Mouse (Mus musculus) heart, adult 8-10 months (tissue): Measurements from ENCODE around the gene Ube2a. TPM values are rescaled to one million over a fixed set of nuclear protein-coding genes. Genes with fewer than 3 reads are reported as not detected.
"Not testable (repeated sequence)": the region's sequence is repeated elsewhere in the genome, so short reads cannot be mapped to it uniquely, and the experiment has no call there.

Source experiments
- DNase-seq: peaks from one replicate; pipeline ENCODE4 v3.0.0; 2022; ENCODE audit warnings: low spot score
- total RNA-seq, 4 experiments: library from RNA; stranded (reverse); gene quantifications; 2 replicates each; pipeline ENCODE4 v1.2.4; 2022

Ube2a gene
- total RNA-seq: 10 to 100 TPM; 61.7 to 72.1 (median 66.5) TPM

- no peak for DNase-seq
Measured at GRCm38 (mm10) chrX:36873765-36874164, at the start of gene Ube2a, which contains the start of gene C330007P06Rik. Gene Ube2a, plus strand, starts transcription at chrX:36873900. Gene C330007P06Rik, minus strand, starts transcription at chrX:36874111.

- DNase-seq: no peak
Measured at GRCm38 (mm10) chrX:36823932-36824711, 49.6 kb upstream of the Ube2a start.

GRCm38 (mm10) chrX:36825032-36825431 is 48.7 kb upstream of the Ube2a start:
- DNase-seq: no peak

GRCm38 (mm10) chrX:36826873-36827272 is 46.8 kb upstream of the Ube2a start:
- no peak for DNase-seq

- peak; percentile 29 for DNase-seq
Measured at GRCm38 (mm10) chrX:36830271-36830670, 43.4 kb upstream of the Ube2a start.

- peak; percentile 19 for DNase-seq
Measured at GRCm38 (mm10) chrX:36831632-36832031, 42.1 kb upstream of the Ube2a start.

GRCm38 (mm10) chrX:36833397-36834084 is 40.2 kb upstream of the Ube2a start:
- peak; percentile 51 for DNase-seq

GRCm38 (mm10) chrX:36837069-36837676 is 36.5 kb upstream of the Ube2a start:
- no peak for DNase-seq

GRCm38 (mm10) chrX:36839391-36839790 is 34.3 kb upstream of the Ube2a start:
- DNase-seq: peak; percentile 17

GRCm38 (mm10) chrX:36841698-36842097 is 32.0 kb upstream of the Ube2a start:
- no peak for DNase-seq

GRCm38 (mm10) chrX:36843346-36843990 is 30.2 kb upstream of the Ube2a start:
- DNase-seq: no peak

GRCm38 (mm10) chrX:36847152-36847551 is 26.5 kb upstream of the Ube2a start:
- no peak for DNase-seq

GRCm38 (mm10) chrX:36852631-36853030 is 21.1 kb upstream of the Ube2a start:
- DNase-seq: no peak

- peak; percentile 85 for DNase-seq
Measured at GRCm38 (mm10) chrX:36863766-36864608, 9.7 kb upstream of the Ube2a start.

GRCm38 (mm10) chrX:36864609-36865328 is 8.9 kb upstream of the Ube2a start:
- DNase-seq: no peak

GRCm38 (mm10) chrX:36870372-36870771 is 3.3 kb upstream of the Ube2a start:
- no peak for DNase-seq

- peak; percentile 81 for DNase-seq
Measured at GRCm38 (mm10) chrX:36874178-36874696, 537 bp downstream of the Ube2a start.

GRCm38 (mm10) chrX:36874704-36875128 is 1.0 kb downstream of the Ube2a start:
- no peak for DNase-seq

GRCm38 (mm10) chrX:36884719-36885118 is 11.0 kb downstream of the Ube2a start:
- DNase-seq: no peak

- not testable (repeated sequence) for DNase-seq
Measured at GRCm38 (mm10) chrX:36898931-36899330, 25.2 kb downstream of the Ube2a start.
